Mouse (Mus musculus): Measurements from ENCODE around the gene Slc6a3. TPM values are rescaled to one million over a fixed set of nuclear protein-coding genes. Genes with fewer than 3 reads are reported as not detected.

Slc6a3 gene
- polyA plus RNA-seq (2016; fragmentation: Nextera tagmentation; extraction: Ambion mirVana) = 0.06 and 0.17 TPM in 2 replicates

- Histone ChIP-seq H3K27me3 (replicated peaks) (peaks cover 44% of the 10 kb centered on the region), H3K9me3 (no peaks in the 10 kb centered on the region), H3K36me3 (no peaks in the 10 kb centered on the region), H3K4me2 (replicated peaks) (peak within 1 kb of the TSS; percentile 75), H3K4me3 (peak within 1 kb of the TSS; percentile 37), H3K9ac (no peak within 1 kb of the TSS), H3K27ac (no peak within 1 kb of the TSS), H3K4me1 (peaks cover 8% of the 10 kb centered on the region)
- 1% methylated on average over 26 of the region's 26 CpGs for WGBS
- ATAC-seq (ENCODE audit: low FRiP score, low read depth) = 0 out of 2 replicates have a peak, but pooled peaks have one; percentile 53
These were observed at the start of gene Slc6a3 for GRCm38 (mm10) chr13:73536403-73536821. Gene Slc6a3, plus strand, starts transcription at chr13:73536747.

GRCm38 (mm10) chr13:73488105-73488504 lies 48.4 kb upstream of the Slc6a3 start:
- Histone ChIP-seq H3K4me3 (no peak overlapping the region), H3K4me2 (replicated peaks) (no peak overlapping the region), H3K36me3 (peaks cover 56% of the 10 kb centered on the region), H3K4me1 (no peaks in the 10 kb centered on the region), H3K9ac (no peak overlapping the region), H3K9me3 (0 out of 2 replicates have a peak, but pooled peaks cover 4% of the 10 kb centered on the region), H3K27ac (no peak overlapping the region), H3K27me3 (replicated peaks) (no peaks in the 10 kb centered on the region)
- WGBS = 71% methylated on average over 3 of the region's 3 CpGs
- no peak for ATAC-seq (ENCODE audit: low FRiP score, low read depth)

- H3K4me3 ChIP-seq = no peak overlapping the region
- peaks cover 58% of the 10 kb centered on the region for H3K36me3 ChIP-seq
- H3K27ac ChIP-seq = no peak overlapping the region
- no peaks in the 10 kb centered on the region for H3K4me1 ChIP-seq
- H3K4me2 ChIP-seq (replicated peaks) = no peak overlapping the region
- WGBS = 88% methylated on average over 9 of the region's 9 CpGs
- no peak overlapping the region for H3K9ac ChIP-seq
- no peak for ATAC-seq (ENCODE audit: low FRiP score, low read depth)
- H3K9me3 ChIP-seq = 0 out of 2 replicates have a peak, but pooled peaks cover 4% of the 10 kb centered on the region
- no peaks in the 10 kb centered on the region for H3K27me3 ChIP-seq (replicated peaks)
These were observed 47.8 kb upstream of the Slc6a3 start for GRCm38 (mm10) chr13:73488707-73489106.

- H3K27ac ChIP-seq = no peak overlapping the region
- no peak for ATAC-seq (ENCODE audit: low FRiP score, low read depth)
- H3K4me2 ChIP-seq (replicated peaks) = no peak overlapping the region
- 88% methylated on average over 3 of the region's 3 CpGs for WGBS
- H3K9me3 ChIP-seq = 0 out of 2 replicates have a peak, but pooled peaks cover 4% of the 10 kb centered on the region
- peaks cover 66% of the 10 kb centered on the region for H3K36me3 ChIP-seq
- H3K4me3 ChIP-seq = no peak overlapping the region
- H3K4me1 ChIP-seq = no peaks in the 10 kb centered on the region
- no peak overlapping the region for H3K9ac ChIP-seq
- no peaks in the 10 kb centered on the region for H3K27me3 ChIP-seq (replicated peaks)
These were observed 46.6 kb upstream of the Slc6a3 start for GRCm38 (mm10) chr13:73489986-73490385.

- no peak for ATAC-seq (ENCODE audit: low FRiP score, low read depth)
- no peak overlapping the region for H3K9ac ChIP-seq
- H3K4me1 ChIP-seq = no peaks in the 10 kb centered on the region
- peaks cover 67% of the 10 kb centered on the region for H3K36me3 ChIP-seq
- 0 out of 2 replicates have a peak, but pooled peaks cover 4% of the 10 kb centered on the region for H3K9me3 ChIP-seq
- no peak overlapping the region for H3K4me2 ChIP-seq (replicated peaks)
- no peak overlapping the region for H3K27ac ChIP-seq
- H3K4me3 ChIP-seq = no peak overlapping the region
- no peaks in the 10 kb centered on the region for H3K27me3 ChIP-seq (replicated peaks)
- WGBS = 84% methylated on average over 8 of the region's 8 CpGs
These were observed 45.9 kb upstream of the Slc6a3 start for GRCm38 (mm10) chr13:73490564-73491170.

DNA sequence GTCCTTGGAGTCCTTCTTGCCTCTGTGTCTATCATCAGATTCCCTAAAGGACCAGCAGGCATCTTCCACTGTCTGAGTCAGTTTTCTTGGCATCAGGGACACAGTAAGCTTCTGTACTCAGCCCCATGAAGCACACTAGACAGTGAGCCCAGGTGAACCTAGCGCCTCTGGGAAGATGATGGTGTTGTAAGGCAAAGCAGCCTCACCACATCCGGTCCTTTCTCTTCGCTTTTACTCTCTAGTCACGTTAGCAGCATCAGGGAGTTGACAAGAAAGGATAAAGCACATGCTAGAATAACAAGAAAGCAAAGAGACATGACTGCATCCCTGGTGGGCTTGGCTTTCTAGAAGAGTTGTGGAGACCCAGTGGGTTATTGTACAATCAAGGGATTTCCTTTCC lies 43.4 kb upstream of the Slc6a3 start:
- no peak overlapping the region for H3K4me2 ChIP-seq (replicated peaks)
- no peak for ATAC-seq (ENCODE audit: low FRiP score, low read depth)
- H3K9me3 ChIP-seq = no peaks in the 10 kb centered on the region
- H3K4me3 ChIP-seq = no peak overlapping the region
- H3K27ac ChIP-seq = no peak overlapping the region
- H3K4me1 ChIP-seq = no peaks in the 10 kb centered on the region
- H3K36me3 ChIP-seq = peaks cover 69% of the 10 kb centered on the region
- H3K27me3 ChIP-seq (replicated peaks) = no peaks in the 10 kb centered on the region
- WGBS = 92% methylated on average over 4 of the region's 4 CpGs
- no peak overlapping the region for H3K9ac ChIP-seq

- Histone ChIP-seq H3K9ac (no peak overlapping the region), H3K27ac (no peak overlapping the region), H3K4me2 (replicated peaks) (no peak overlapping the region), H3K4me3 (no peak overlapping the region), H3K27me3 (replicated peaks) (no peaks in the 10 kb centered on the region), H3K4me1 (no peaks in the 10 kb centered on the region), H3K9me3 (no peaks in the 10 kb centered on the region), H3K36me3 (peaks cover 73% of the 10 kb centered on the region)
- WGBS = 97% methylated on average over 9 of the region's 9 CpGs
- ATAC-seq (ENCODE audit: low FRiP score, low read depth) = no peak
These were observed 42.0 kb upstream of the Slc6a3 start for GRCm38 (mm10) chr13:73494528-73494927.

DNA sequence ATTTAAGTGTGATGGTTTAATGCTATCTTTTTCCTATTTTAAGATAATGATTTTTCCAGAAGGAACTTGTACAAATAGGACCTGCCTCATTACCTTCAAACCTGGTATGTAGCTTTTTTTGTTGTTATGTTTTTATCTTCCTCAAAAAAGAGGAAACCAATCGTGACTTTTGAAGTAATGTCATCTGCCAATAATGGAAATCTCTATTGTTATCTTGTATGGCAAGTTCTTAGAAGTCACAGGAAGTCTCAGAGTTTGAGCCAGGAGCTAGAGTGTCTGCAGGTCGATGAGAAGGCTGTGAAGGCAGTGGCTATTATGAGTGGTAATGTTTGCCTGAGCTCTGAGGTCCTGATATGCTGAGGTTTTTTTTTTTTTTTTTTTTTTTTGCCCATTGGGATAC lies 40.4 kb upstream of the Slc6a3 start:
- no peak for ATAC-seq (ENCODE audit: low FRiP score, low read depth)
- Histone ChIP-seq H3K9ac (no peak overlapping the region), H3K4me2 (replicated peaks) (no peak overlapping the region), H3K4me3 (no peak overlapping the region), H3K27ac (no peak overlapping the region), H3K9me3 (no peaks in the 10 kb centered on the region), H3K27me3 (replicated peaks) (no peaks in the 10 kb centered on the region), H3K4me1 (no peaks in the 10 kb centered on the region), H3K36me3 (peaks cover 75% of the 10 kb centered on the region)
- WGBS = 81% methylated on average over 2 of the region's 2 CpGs

- Histone ChIP-seq H3K36me3 (peaks cover 62% of the 10 kb centered on the region), H3K4me3 (no peak overlapping the region), H3K9me3 (no peaks in the 10 kb centered on the region), H3K27ac (no peak overlapping the region), H3K4me2 (replicated peaks) (no peak overlapping the region), H3K9ac (no peak overlapping the region), H3K27me3 (replicated peaks) (no peaks in the 10 kb centered on the region), H3K4me1 (no peaks in the 10 kb centered on the region)
- ATAC-seq (ENCODE audit: low FRiP score, low read depth) = no peak
- 70% methylated on average over 6 of the region's 6 CpGs for WGBS
These were observed 36.5 kb upstream of the Slc6a3 start for GRCm38 (mm10) chr13:73499893-73500604.

DNA sequence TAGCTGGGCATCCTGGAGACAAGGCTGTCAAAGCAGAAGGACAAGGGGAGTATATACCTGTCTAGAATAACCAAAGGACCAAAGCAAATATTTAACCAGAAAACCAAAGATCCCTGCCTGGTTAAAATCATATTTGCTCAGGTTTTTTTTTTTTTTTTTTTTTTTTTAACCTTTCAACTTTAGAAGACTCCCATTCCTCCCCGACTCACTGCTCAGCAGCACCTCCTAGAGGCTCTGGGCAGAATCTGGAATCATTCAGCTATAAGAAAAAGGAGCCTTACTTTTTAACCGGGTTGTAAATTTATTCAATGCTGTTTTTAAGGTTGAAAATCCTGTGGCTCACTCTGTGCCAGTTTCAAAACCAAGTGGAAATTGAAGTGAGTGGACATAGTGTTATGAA lies 33.8 kb upstream of the Slc6a3 start:
- H3K4me1 ChIP-seq = no peaks in the 10 kb centered on the region
- no peak overlapping the region for H3K4me3 ChIP-seq
- no peak overlapping the region for H3K9ac ChIP-seq
- H3K27ac ChIP-seq = no peak overlapping the region
- 72% methylated on average over 2 of the region's 2 CpGs for WGBS
- peaks cover 51% of the 10 kb centered on the region for H3K36me3 ChIP-seq
- H3K9me3 ChIP-seq = no peaks in the 10 kb centered on the region
- H3K27me3 ChIP-seq (replicated peaks) = no peaks in the 10 kb centered on the region
- ATAC-seq (ENCODE audit: low FRiP score, low read depth) = no peak
- H3K4me2 ChIP-seq (replicated peaks) = no peak overlapping the region

DNA sequence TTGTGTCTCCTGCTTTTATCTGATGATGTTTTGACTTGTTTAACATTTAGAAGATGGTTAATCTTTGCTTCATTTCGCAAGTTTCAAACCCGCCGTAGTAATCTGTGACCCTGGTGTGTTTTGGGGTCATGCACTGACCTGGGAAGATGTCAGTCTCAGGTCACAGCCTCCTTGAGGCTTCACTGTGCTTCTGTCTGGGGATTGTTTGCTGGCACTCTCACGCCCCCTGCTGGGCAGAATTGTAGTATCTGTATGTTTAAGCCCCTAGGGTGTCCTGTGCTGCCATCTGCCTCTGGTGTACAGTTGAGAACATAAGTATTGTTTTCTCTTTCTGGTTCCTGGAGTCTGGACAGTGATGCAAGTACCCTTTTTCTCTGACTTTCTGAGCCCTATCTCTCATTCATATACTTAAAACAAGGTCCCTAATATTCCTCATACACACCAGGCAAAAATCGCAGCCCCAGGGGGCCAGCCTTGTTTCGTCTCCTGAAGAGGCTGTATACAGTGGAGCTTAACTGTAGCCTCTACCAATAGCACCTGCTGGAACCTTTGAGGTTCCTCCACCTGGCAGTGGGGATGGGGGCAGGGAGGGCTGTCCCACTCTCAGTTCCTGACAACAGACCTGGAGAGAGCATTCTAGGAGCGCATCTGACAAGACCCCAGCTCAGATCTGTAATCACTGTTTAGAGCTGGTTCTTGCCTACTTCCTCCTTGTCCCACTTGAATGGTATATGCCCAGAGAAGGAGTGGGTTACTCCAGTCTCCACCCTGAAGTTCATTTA lies 30.7 kb upstream of the Slc6a3 start:
- Histone ChIP-seq H3K27ac (no peak overlapping the region), H3K9me3 (no peaks in the 10 kb centered on the region), H3K4me3 (no peak overlapping the region), H3K4me2 (replicated peaks) (no peak overlapping the region), H3K4me1 (no peaks in the 10 kb centered on the region), H3K27me3 (replicated peaks) (no peaks in the 10 kb centered on the region), H3K36me3 (peaks cover 38% of the 10 kb centered on the region), H3K9ac (no peak overlapping the region)
- 66% methylated on average over 7 of the region's 7 CpGs for WGBS
- ATAC-seq (ENCODE audit: low FRiP score, low read depth) = peak; percentile 74

DNA sequence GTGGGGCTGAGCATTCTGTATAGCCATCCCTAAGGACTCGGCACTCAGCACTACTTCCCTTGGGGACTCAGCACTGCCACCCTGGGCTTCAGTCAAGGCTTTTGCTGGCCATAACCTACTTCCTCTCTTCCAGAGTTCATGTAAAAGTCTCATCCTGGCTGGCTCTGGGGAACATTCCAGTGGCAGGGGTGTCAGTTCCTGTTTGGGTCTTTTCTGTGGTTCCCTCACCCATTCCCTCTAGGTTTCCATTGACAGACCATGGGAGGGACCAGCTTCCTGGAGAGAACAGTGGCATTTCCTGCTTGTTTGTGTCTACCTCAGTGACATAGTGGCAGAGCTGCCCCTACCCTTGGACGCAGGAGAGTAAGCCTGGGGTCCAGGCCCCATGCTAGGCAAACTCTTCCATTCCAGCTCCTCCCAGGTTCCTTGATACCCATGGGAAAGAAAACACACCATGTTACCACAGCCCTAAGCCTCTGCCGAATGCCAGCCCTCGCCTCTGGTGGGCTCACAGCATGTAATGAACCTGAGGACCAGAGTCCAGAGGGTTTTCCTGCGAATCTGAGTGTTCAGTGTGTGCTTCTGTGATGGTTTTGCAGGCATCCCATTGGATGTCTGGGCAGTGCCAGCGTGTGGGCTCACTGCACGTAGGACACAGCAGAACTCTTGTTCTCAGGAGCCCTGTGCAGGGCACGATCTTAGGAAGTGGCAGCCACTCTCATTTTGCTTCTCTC lies 27.6 kb upstream of the Slc6a3 start:
- peaks cover 49% of the 10 kb centered on the region for H3K36me3 ChIP-seq
- H3K4me2 ChIP-seq (replicated peaks) = no peak overlapping the region
- H3K9ac ChIP-seq = no peak overlapping the region
- no peak for ATAC-seq (ENCODE audit: low FRiP score, low read depth)
- no peaks in the 10 kb centered on the region for H3K9me3 ChIP-seq
- WGBS = 88% methylated on average over 8 of the region's 8 CpGs
- no peaks in the 10 kb centered on the region for H3K27me3 ChIP-seq (replicated peaks)
- H3K27ac ChIP-seq = no peak overlapping the region
- H3K4me3 ChIP-seq = no peak overlapping the region
- no peaks in the 10 kb centered on the region for H3K4me1 ChIP-seq

Data from neural tube, embryonic 12.5 days (tissue).